Mouse (Mus musculus) spleen, adult 2 months (tissue): Measurements from ENCODE around the gene Ak2. TPM values are rescaled to one million over a fixed set of nuclear protein-coding genes. Genes with fewer than 3 reads are reported as not detected.

Source experiments
- DNase-seq, 2 experiments: peaks; one replicate each; pipeline versions ENCODE4 v3.0.0 to v3.0.0-alpha.2; 2012 to 2021; ENCODE audit warnings: low spot score in 2 of 2, low read depth in 1 of 2
- H3K27ac ChIP-seq: fragments of 200-500 bp; 2 replicates; pipeline ENCODE4 v1.5.1; 2012; ENCODE audit warnings: low read length, inconsistent platforms; ENCODE audit not compliant: insufficient read depth
- H3K27me3 ChIP-seq: fragments of 200-500 bp; 2 replicates; pipeline ENCODE4 v1.6.1; 2012; ENCODE audit warnings: mild to moderate bottlenecking, moderate library complexity, low read length, inconsistent platforms; ENCODE audit not compliant: control insufficient read depth, insufficient read depth
- H3K36me3 ChIP-seq: fragments of 200-500 bp; 2 replicates; pipeline ENCODE4 v1.6.1; 2012; ENCODE audit warnings: mild to moderate bottlenecking, low read length, inconsistent platforms; ENCODE audit not compliant: control insufficient read depth, insufficient read depth
- H3K4me1 ChIP-seq: fragments of 200-500 bp; 2 replicates; pipeline ENCODE4 v1.6.1; 2011; ENCODE audit warnings: inconsistent platforms; ENCODE audit not compliant: control insufficient read depth, insufficient read depth, insufficient read length
- H3K4me3 ChIP-seq: fragments of 200-500 bp; 2 replicates; pipeline ENCODE4 v1.5.1; 2011; ENCODE audit warnings: mild to moderate bottlenecking, inconsistent platforms; ENCODE audit not compliant: insufficient read depth, insufficient read length; ENCODE audit errors: extremely low read depth
- CTCF ChIP-seq: fragments of 200-500 bp; IDR thresholded peaks from 2 replicates; pipeline ENCODE4 v1.5.1; 2011; ENCODE audit warnings: mild to moderate bottlenecking, inconsistent platforms; ENCODE audit not compliant: insufficient read depth, insufficient read length, insufficient replicate concordance; ENCODE audit errors: extremely low read depth
- POLR2A ChIP-seq: fragments of 200-500 bp; IDR thresholded peaks from 2 replicates; pipeline ENCODE4 v1.6.1; 2011; ENCODE audit warnings: low read depth, low read length, inconsistent platforms
- WGBS: fragments of 180-500 bp; shearing (Covaris S2); methylation state at CpG from one replicate; pipeline ENCODE4 v1.1.7; 2018; 5-methylcytosine and 5-hydroxymethylcytosine counted together
- polyA plus RNA-seq: library from polyadenylated mRNA; depleted of rRNA; stranded (reverse); fragments of >200 nt; gene quantifications from 2 replicates; pipeline ENCODE4 v1.2.3, GENCODE M21; 2012

Ak2 gene
- polyA plus RNA-seq, 1 experiment, result 32.2 TPM

DNA sequence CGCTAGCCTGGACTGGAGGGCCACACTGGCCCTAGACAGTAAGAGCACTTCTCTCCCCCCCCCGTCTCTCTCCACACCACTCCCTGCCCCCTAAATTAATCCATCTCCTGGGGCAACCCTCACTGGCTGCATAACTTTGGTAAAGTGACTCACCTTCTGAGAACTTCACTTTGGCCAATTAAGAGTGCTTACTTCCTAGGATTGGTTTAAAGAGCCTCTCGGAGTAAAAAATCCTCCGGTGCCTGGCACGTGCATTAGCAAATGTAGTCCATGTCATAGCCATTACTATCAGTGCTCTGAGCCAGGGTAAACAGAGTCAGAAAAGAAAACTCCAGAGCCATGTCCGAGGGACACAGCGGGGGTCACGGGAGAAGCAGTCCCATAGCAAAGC, 21.3 kb upstream of the Ak2 start:
- Histone ChIP-seq H3K4me1 (no peaks in the 10 kb centered on the region), H3K4me3 (no peak overlapping the region), H3K27me3 (no peaks in the 10 kb centered on the region), H3K27ac (no peak overlapping the region), H3K36me3 (no peaks in the 10 kb centered on the region)
- DNase-seq, result no peak
- 89% methylated on average over 7 of the region's 8 CpGs for WGBS
- no peak for TF ChIP-seq CTCF
- no peak for TF ChIP-seq POLR2A

- Histone ChIP-seq H3K4me1 (no peaks in the 10 kb centered on the region), H3K27me3 (no peaks in the 10 kb centered on the region), H3K27ac (no peak overlapping the region), H3K36me3 (no peaks in the 10 kb centered on the region), H3K4me3 (no peak overlapping the region)
- TF ChIP-seq POLR2A, result no peak
- peak; percentile 86; the same call in 1 of the 2 replicates for TF ChIP-seq CTCF
- WGBS, result 37% methylated on average over 14 of the region's 14 CpGs
- peak; percentile 63 to 69 for DNase-seq
These were observed 20.6 kb upstream of the Ak2 start for GRCm38 (mm10) chr4:128971065-128971694.

DNA sequence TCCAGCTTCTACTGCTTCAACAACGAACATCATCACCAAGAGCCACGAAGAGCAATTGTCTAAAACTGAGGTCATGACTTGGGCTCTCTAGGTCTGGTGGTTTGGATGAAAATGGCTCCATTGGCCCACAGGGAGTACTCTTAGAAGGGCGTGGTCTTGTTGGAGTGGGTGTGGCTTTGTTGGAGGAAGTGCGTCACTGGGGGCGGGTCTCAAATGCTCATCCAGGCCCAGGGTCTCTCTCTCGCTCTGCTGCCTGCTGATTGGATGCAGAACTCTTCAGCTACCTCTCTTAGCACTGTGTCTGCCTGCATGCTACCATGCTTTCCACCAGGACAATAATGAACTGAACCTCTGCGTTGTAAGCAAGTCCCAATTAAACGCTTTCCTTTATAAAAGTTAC, 17.1 kb upstream of the Ak2 start:
- WGBS, result 89% methylated on average over 8 of the region's 8 CpGs
- H3K4me1 ChIP-seq, result no peaks in the 10 kb centered on the region
- H3K27ac ChIP-seq, result no peak overlapping the region
- H3K36me3 ChIP-seq, result no peaks in the 10 kb centered on the region
- no peaks in the 10 kb centered on the region for H3K27me3 ChIP-seq
- no peak overlapping the region for H3K4me3 ChIP-seq
- no peak for DNase-seq
- TF ChIP-seq CTCF, result no peak
- TF ChIP-seq POLR2A, result no peak

DNA sequence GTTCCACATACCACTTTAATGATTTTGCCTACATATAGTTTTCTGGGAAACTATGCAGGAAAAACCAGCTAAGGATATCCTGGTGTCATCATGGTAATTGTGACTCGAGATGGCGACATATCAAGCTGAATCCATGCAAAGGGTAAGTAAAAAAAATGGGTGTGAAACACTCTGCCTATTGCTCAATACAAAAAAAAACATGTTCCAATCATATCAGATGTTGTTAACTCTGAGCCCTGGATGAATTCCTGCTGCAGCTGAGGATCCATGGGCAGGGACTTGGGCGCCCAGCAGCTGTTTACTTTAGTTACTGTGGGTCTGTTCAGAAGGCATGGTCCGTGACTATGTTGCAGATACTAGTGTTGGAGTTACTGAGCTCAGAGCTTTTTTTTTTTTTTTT, 15.2 kb upstream of the Ak2 start:
- DNase-seq, result no peak

GRCm38 (mm10) chr4:128977217-128977616, 14.5 kb upstream of the Ak2 start:
- DNase-seq, result no peak
- Histone ChIP-seq H3K27ac (no peak overlapping the region), H3K27me3 (no peaks in the 10 kb centered on the region), H3K4me3 (no peak overlapping the region), H3K36me3 (no peaks in the 10 kb centered on the region), H3K4me1 (peaks cover 11% of the 10 kb centered on the region; the same call in 1 of the 2 replicates)
- TF ChIP-seq POLR2A, result no peak
- TF ChIP-seq CTCF, result no peak
- WGBS, result 90% methylated on average over 3 of the region's 3 CpGs

More for the DNA sequence above, 15.2 kb upstream of the Ak2 start:
- Histone ChIP-seq H3K4me1 (peaks cover 8% of the 10 kb centered on the region; the same call in 1 of the 2 replicates), H3K4me3 (no peak overlapping the region), H3K27ac (no peak overlapping the region), H3K27me3 (no peaks in the 10 kb centered on the region), H3K36me3 (no peaks in the 10 kb centered on the region)
- WGBS, result 93% methylated on average over 4 of the region's 4 CpGs
- TF ChIP-seq CTCF (no peak), POLR2A (no peak)

DNA sequence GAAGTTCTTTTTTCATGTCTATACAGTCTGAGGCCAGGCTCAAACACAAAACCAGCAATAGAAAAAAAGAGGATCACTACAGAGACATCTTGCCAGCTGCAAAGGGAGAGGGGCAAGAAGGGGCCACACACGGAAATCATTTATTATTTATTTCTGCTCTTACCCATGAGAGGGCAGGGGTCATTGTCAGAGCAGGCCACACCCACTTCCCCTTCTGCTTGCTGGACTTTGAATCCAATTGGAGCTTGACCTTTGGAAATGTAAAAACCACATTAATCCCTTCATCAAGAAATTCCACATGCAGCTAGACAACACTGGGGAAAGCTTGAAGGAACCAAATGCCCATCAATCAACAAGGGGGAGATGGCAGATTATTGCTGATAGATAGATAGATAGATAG, 13.1 kb upstream of the Ak2 start:
- peaks cover 11% of the 10 kb centered on the region; the same call in 1 of the 2 replicates for H3K4me1 ChIP-seq
- no peak for DNase-seq
- no peaks in the 10 kb centered on the region for H3K27me3 ChIP-seq
- TF ChIP-seq CTCF (no peak), POLR2A (no peak)
- H3K4me3 ChIP-seq, result no peak overlapping the region
- no peaks in the 10 kb centered on the region for H3K36me3 ChIP-seq
- WGBS, result 81% methylated on average over 1 of the region's 1 CpGs
- H3K27ac ChIP-seq, result no peak overlapping the region

GRCm38 (mm10) chr4:128980890-128981832, 10.6 kb upstream of the Ak2 start:
- TF ChIP-seq CTCF (no peak), POLR2A (no peak)
- Histone ChIP-seq H3K36me3 (no peaks in the 10 kb centered on the region), H3K4me1 (peaks cover 11% of the 10 kb centered on the region; the same call in 1 of the 2 replicates), H3K27me3 (no peaks in the 10 kb centered on the region), H3K27ac (peak overlapping the region; percentile 41), H3K4me3 (no peak overlapping the region)
- DNase-seq, result peak; percentile 48 to 67
- 11% methylated on average over 12 of the region's 12 CpGs for WGBS
